8 mouse cellular contexts compared by ENCODE assay signal in genomic region chr2:119757601-119758100, GRCm38 (mm10). TPM values are rescaled to one million over a fixed set of nuclear protein-coding genes. Genes with fewer than 3 reads are reported as not detected.
DNase-seq lines count a peak whose midpoint lies in the region; ATAC-seq lines count a peak whose summit lies in the region.

No protein-coding gene starts in this region.

- H3K9ac ChIP-seq in intestine, embryonic 14.5 days (ENCODE audit: low read length) = peak overlapping the region; percentile 29
- peak overlapping the region; percentile 77 for H3K9ac ChIP-seq in midbrain, embryonic 16.5 days (ENCODE audit: low read depth, low read length)

- H3K27ac ChIP-seq in intestine, embryonic 14.5 days (ENCODE audit: low read depth) = no peak overlapping the region
- no peak overlapping the region for H3K27ac ChIP-seq in midbrain, embryonic 16.5 days (ENCODE audit: low read length)

- no peaks in the 10 kb centered on the region for H3K9me3 ChIP-seq in intestine, embryonic 14.5 days (ENCODE audit: control insufficient read depth, low read length)
- no peaks in the 10 kb centered on the region for H3K9me3 ChIP-seq in midbrain, embryonic 16.5 days (replicated peaks; ENCODE audit: control insufficient read depth, low read length, poor library complexity, severe bottlenecking)

- peak overlapping the region; percentile 88 for H3K4me2 ChIP-seq in intestine, embryonic 14.5 days (ENCODE audit: low read length)
- H3K4me2 ChIP-seq in midbrain, embryonic 16.5 days (ENCODE audit: low read length) = peak overlapping the region; percentile 99

- DNase-seq in frontal cortex, postnatal 25 days (ENCODE audit: low spot score in 2 of 2) = no peak
- DNase-seq in A20 (ENCODE audit: low read depth, low spot score) = peak; percentile 70
- DNase-seq in embryo, embryonic 10.5 days (ENCODE audit: low spot score) = peak; percentile 27
- peak; percentile 72 for DNase-seq in intestine, embryonic 14.5 days (ENCODE audit: low spot score)
- no peak for DNase-seq in right cerebral cortex, adult 18-20 months
- DNase-seq in adrenal gland, adult (ENCODE audit: inconsistent age in 2 of 2, low spot score in 1 of 2) = no peak

- peak overlapping the region; percentile 50 for H3K4me3 ChIP-seq in intestine, embryonic 14.5 days (ENCODE audit: low read depth, low read length)
- peak overlapping the region; percentile 67 for H3K4me3 ChIP-seq in midbrain, embryonic 16.5 days (ENCODE audit: low read depth, low read length)

- 6% methylated on average over 29 of the region's 31 CpGs for WGBS in intestine, embryonic 14.5 days
- 1% methylated on average over 31 of the region's 31 CpGs for WGBS in midbrain, embryonic 16.5 days

- ATAC-seq in frontal cortex, adult (ENCODE audit: low TSS enrichment) = peak; percentile 5; the same call in 1 of the 2 replicates
- 0 out of 2 replicates have a peak, but pooled peaks have one; percentile 45 for ATAC-seq in intestine, embryonic 14.5 days (replicated peaks; ENCODE audit: low FRiP score, low TSS enrichment, low read depth)
- peak; percentile 73 for ATAC-seq in midbrain, embryonic 16.5 days

- H3K36me3 ChIP-seq in intestine, embryonic 14.5 days (ENCODE audit: control insufficient read depth, insufficient read depth, low read length) = no peaks in the 10 kb centered on the region
- H3K36me3 ChIP-seq in midbrain, embryonic 16.5 days (ENCODE audit: control insufficient read depth, insufficient read depth, low read length) = no peaks in the 10 kb centered on the region

- H3K4me1 ChIP-seq in intestine, embryonic 14.5 days (replicated peaks; ENCODE audit: control insufficient read depth, insufficient read depth, low read length) = 0 out of 2 replicates have a peak, but pooled peaks cover 5% of the 10 kb centered on the region
- peaks cover 7% of the 10 kb centered on the region; the same call in 1 of the 2 replicates for H3K4me1 ChIP-seq in midbrain, embryonic 16.5 days (ENCODE audit: control insufficient read depth, insufficient read depth, low read length)

- peaks cover 57% of the 10 kb centered on the region for H3K27me3 ChIP-seq in intestine, embryonic 14.5 days (replicated peaks; ENCODE audit: control insufficient read depth, insufficient read depth, low read length)
- peaks cover 26% of the 10 kb centered on the region for H3K27me3 ChIP-seq in midbrain, embryonic 16.5 days (ENCODE audit: control insufficient read depth, insufficient read depth, low read depth, low read length)

RNA-seq across cellular contexts. Expression of gene Ltk, which starts 2.6 kb away (rescaled TPM):
- 1.9 and 2.8 TPM in 2 replicates for polyA plus RNA-seq in intestine, embryonic 14.5 days (2014; fragmentation: Nextera tagmentation; extraction: Ambion mirVana)
- polyA plus RNA-seq in midbrain, embryonic 16.5 days (2015; fragmentation: Nextera tagmentation; extraction: Ambion mirVana) = 2.0 and 2.7 TPM in 2 replicates

RNA-seq across cellular contexts. Expression of gene Itpka, which starts 15.5 kb away (rescaled TPM):
- 7.2 and 7.4 TPM in 2 replicates for polyA plus RNA-seq in intestine, embryonic 14.5 days (2014; fragmentation: Nextera tagmentation; extraction: Ambion mirVana)
- 0.19 TPM in 2 replicates for polyA plus RNA-seq in midbrain, embryonic 16.5 days (2015; fragmentation: Nextera tagmentation; extraction: Ambion mirVana)

RNA-seq across cellular contexts. Expression of gene Rpap1, which starts 29.7 kb away (rescaled TPM):
- polyA plus RNA-seq in intestine, embryonic 14.5 days (2014; fragmentation: Nextera tagmentation; extraction: Ambion mirVana) = 27.0 and 28.1 TPM in 2 replicates
- 16.9 and 17.5 TPM in 2 replicates for polyA plus RNA-seq in midbrain, embryonic 16.5 days (2015; fragmentation: Nextera tagmentation; extraction: Ambion mirVana)

RNA-seq across cellular contexts. Expression of gene Tyro3, which starts 39.9 kb away (rescaled TPM):
- 18.9 and 21.9 TPM in 2 replicates for polyA plus RNA-seq in intestine, embryonic 14.5 days (2014; fragmentation: Nextera tagmentation; extraction: Ambion mirVana)
- polyA plus RNA-seq in midbrain, embryonic 16.5 days (2015; fragmentation: Nextera tagmentation; extraction: Ambion mirVana) = 20.0 and 24.4 TPM in 2 replicates

Comparison
In these comparisons a context has a peak if more than half of its experiments do, and no peak if none do; other contexts are left out.
1. ATAC-seq: peak in every context shown above with its lines; median percentile 73 in midbrain, embryonic 16.5 days; 45 in intestine, embryonic 14.5 days; 5 in frontal cortex, adult.
2. DNase-seq: peak in A20 (single experiment), embryo, embryonic 10.5 days (single experiment) and intestine, embryonic 14.5 days (single experiment); none in frontal cortex, postnatal 25 days (0 of 2), right cerebral cortex, adult 18-20 months (single experiment) and adrenal gland, adult (0 of 2).